ENCODE assay signal across 9 mouse cellular contexts in the genomic region with DNA sequence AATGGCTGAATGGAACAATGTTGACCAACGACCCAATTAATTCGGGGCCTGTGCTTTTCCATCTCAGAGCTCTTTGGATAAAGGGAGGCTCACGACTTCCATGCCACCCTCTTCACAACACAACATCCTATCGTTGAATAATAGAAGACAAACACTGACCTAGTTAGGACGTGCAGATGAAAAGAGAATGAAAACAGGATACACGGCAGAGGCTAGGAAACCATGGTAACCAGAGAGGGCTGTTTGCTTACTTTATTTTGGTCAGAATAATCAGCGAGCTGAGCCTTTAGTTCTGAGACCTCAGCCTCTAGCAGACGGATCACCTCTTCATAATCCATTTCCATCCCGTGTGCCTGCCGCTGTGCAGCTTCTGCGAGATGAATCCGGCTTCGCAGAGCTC.
DNase-seq lines count a peak whose midpoint lies in the region; ATAC-seq and TF ChIP-seq lines count a peak whose summit lies in the region.
"Had no signal": no experiment of that assay in that cellular context is flagged by ENCODE, and none has a peak within 500 bp of the region (broad histone marks: within the 10 kb centered on the region; RNA-seq: fewer than 3 reads in every experiment).

No protein-coding gene starts in this region.

- peaks cover 6% of the 10 kb centered on the region; the same call in 1 of the 2 replicates for H3K9me3 ChIP-seq in forebrain, embryonic 10.5 days
- H3K9me3 ChIP-seq in hindbrain, postnatal 0 days (ENCODE audit: low read length) = no peaks in the 10 kb centered on the region
- H3K9me3 ChIP-seq in midbrain, embryonic 12.5 days = 0 out of 2 replicates have a peak, but pooled peaks cover 5% of the 10 kb centered on the region

- peaks cover 45% of the 10 kb centered on the region for H3K4me1 ChIP-seq in forebrain, embryonic 10.5 days
- no peaks in the 10 kb centered on the region for H3K4me1 ChIP-seq in hindbrain, postnatal 0 days (ENCODE audit: insufficient read depth, low read length)
- peaks cover 26% of the 10 kb centered on the region for H3K4me1 ChIP-seq in midbrain, embryonic 12.5 days

- no peak overlapping the region; the same call in 1 of the 2 replicates for H3K4me3 ChIP-seq in forebrain, embryonic 10.5 days
- no peak overlapping the region for H3K4me3 ChIP-seq in hindbrain, postnatal 0 days (ENCODE audit: low read length)
- no peak overlapping the region for H3K4me3 ChIP-seq in midbrain, embryonic 12.5 days
- H3K4me3 ChIP-seq: heart, adult 2 months had no signal

- no peak overlapping the region for H3K27ac ChIP-seq in forebrain, embryonic 10.5 days
- peak overlapping the region; percentile 59 for H3K27ac ChIP-seq in hindbrain, postnatal 0 days
- H3K27ac ChIP-seq in midbrain, embryonic 12.5 days (replicated peaks) = peak overlapping the region; percentile 35; the same call in 1 of the 2 replicates
- H3K27ac ChIP-seq: heart, adult 2 months had no signal

- H3K9ac ChIP-seq in hindbrain, postnatal 0 days (replicated peaks; ENCODE audit: low read length) = no peak overlapping the region
- no peak overlapping the region for H3K9ac ChIP-seq in midbrain, embryonic 12.5 days (replicated peaks)

- peaks cover 76% of the 10 kb centered on the region for H3K27me3 ChIP-seq in forebrain, embryonic 10.5 days (ENCODE audit: poor library complexity, severe bottlenecking)
- H3K27me3 ChIP-seq in hindbrain, postnatal 0 days (ENCODE audit: insufficient read depth, low read length) = no peaks in the 10 kb centered on the region
- H3K27me3 ChIP-seq in midbrain, embryonic 12.5 days = peaks cover 53% of the 10 kb centered on the region

- 22% methylated on average over 13 of the region's 13 CpGs for WGBS in forebrain, embryonic 10.5 days
- 14% methylated on average over 13 of the region's 13 CpGs for WGBS in hindbrain, postnatal 0 days
- 4% methylated on average over 13 of the region's 13 CpGs for WGBS in midbrain, embryonic 12.5 days

- DNase-seq in CD4-positive, CD25-positive, alpha-beta regulatory T cell, adult 2 months (ENCODE audit: low read depth, low spot score) = peak; percentile 32
- peak; percentile 52 for DNase-seq in forebrain, embryonic 10.5 days (ENCODE audit: extremely low spot score, low spot score)
- DNase-seq in hindbrain, postnatal 0 days (ENCODE audit: low spot score) = peak; percentile 63
- no peak for DNase-seq in heart, postnatal 4 days
- no peak for DNase-seq in kidney, adult 11 months
- DNase-seq in adrenal gland, postnatal 14 days = no peak
- no peak for DNase-seq in heart, adult 18-20 months
- DNase-seq: heart, adult 2 months had no signal

- H3K36me3 ChIP-seq in forebrain, embryonic 10.5 days (replicated peaks) = peaks cover 29% of the 10 kb centered on the region
- no peaks in the 10 kb centered on the region for H3K36me3 ChIP-seq in hindbrain, postnatal 0 days (ENCODE audit: insufficient read depth, low read length)
- H3K36me3 ChIP-seq in midbrain, embryonic 12.5 days = peaks cover 9% of the 10 kb centered on the region; the same call in 1 of the 2 replicates

- TF ChIP-seq CTCF in hindbrain, postnatal 0 days (IDR thresholded peaks at IDR 0.05; ENCODE audit: low read depth) = no peak

- H3K4me2 ChIP-seq in hindbrain, postnatal 0 days (ENCODE audit: low read depth, low read length) = peak overlapping the region; percentile 11; the same call in 1 of the 2 replicates
- no peak overlapping the region; the same call in 1 of the 2 replicates for H3K4me2 ChIP-seq in midbrain, embryonic 12.5 days (replicated peaks)

- peak; percentile 81 for ATAC-seq in hindbrain, postnatal 0 days
- peak; percentile 82 for ATAC-seq in midbrain, embryonic 12.5 days (ENCODE audit: low FRiP score, low read depth)

Comparison
In these comparisons a context has a peak if more than half of its experiments do, and no peak if none do; other contexts are left out.
1. DNase-seq: peak in CD4-positive, CD25-positive, alpha-beta regulatory T cell, adult 2 months (single experiment), forebrain, embryonic 10.5 days (single experiment) and hindbrain, postnatal 0 days (single experiment); none in heart, postnatal 4 days (single experiment), kidney, adult 11 months (single experiment), adrenal gland, postnatal 14 days (single experiment) and heart, adult 18-20 months (0 of 2).